7 mouse cellular contexts compared by ENCODE assay signal in genomic region chr5:19907381-19907982, GRCm38 (mm10).
DNase-seq lines count a peak whose midpoint lies in the region; ATAC-seq and TF ChIP-seq lines count a peak whose summit lies in the region.

No protein-coding gene starts in this region.

- H3K4me2 ChIP-seq in lung, embryonic 15.5 days = peak overlapping the region; percentile 61
- H3K4me2 ChIP-seq in forebrain, embryonic 11.5 days (ENCODE audit: low read depth, low read length, severe bottlenecking) = peak overlapping the region; percentile 81

- 5% methylated on average over 12 of the region's 12 CpGs for WGBS in lung, embryonic 15.5 days
- whole genome bisulfite sequencing in lung, adult 2 months = 9% methylated on average over 12 of the region's 12 CpGs
- WGBS in forebrain, embryonic 11.5 days = under 1% methylated on average over 12 of the region's 12 CpGs

- no peak for TF ChIP-seq POLR2A in lung, adult 2 months (IDR thresholded peaks at IDR 0.05; ENCODE audit: borderline replicate concordance, extremely low read depth, low read depth, low read length)

- H3K4me3 ChIP-seq in lung, embryonic 15.5 days = peak overlapping the region; percentile 30
- no peak overlapping the region for H3K4me3 ChIP-seq in lung, adult 2 months (replicated peaks; ENCODE audit: extremely low read depth, low read depth, low read length)
- H3K4me3 ChIP-seq in forebrain, embryonic 11.5 days (ENCODE audit: low read depth, low read length) = peak overlapping the region; percentile 48

- no peak overlapping the region for H3K27ac ChIP-seq in lung, embryonic 15.5 days
- H3K27ac ChIP-seq in forebrain, embryonic 11.5 days (ENCODE audit: low read depth, low read length) = no peak overlapping the region

- H3K36me3 ChIP-seq in lung, embryonic 15.5 days = no peaks in the 10 kb centered on the region
- H3K36me3 ChIP-seq in forebrain, embryonic 11.5 days (ENCODE audit: control insufficient read depth, insufficient read depth, low read length) = no peaks in the 10 kb centered on the region

- H3K4me1 ChIP-seq in lung, embryonic 15.5 days = 0 out of 2 replicates have a peak, but pooled peaks cover 6% of the 10 kb centered on the region
- H3K4me1 ChIP-seq in lung, adult 2 months (ENCODE audit: control insufficient read depth, insufficient read depth, low read length) = no peaks in the 10 kb centered on the region
- H3K4me1 ChIP-seq in forebrain, embryonic 11.5 days (replicated peaks; ENCODE audit: control insufficient read depth, insufficient read depth, low read length) = peaks cover 3% of the 10 kb centered on the region; the same call in 1 of the 2 replicates

- H3K9me3 ChIP-seq in lung, embryonic 15.5 days = no peaks in the 10 kb centered on the region
- H3K9me3 ChIP-seq in forebrain, embryonic 11.5 days (ENCODE audit: control insufficient read depth, low read length) = no peaks in the 10 kb centered on the region

- DNase-seq in lung, adult 2 months = no peak
- DNase-seq in forebrain, embryonic 11.5 days (ENCODE audit: low spot score) = peak; percentile 60
- peak; percentile 22 for DNase-seq in left cerebral cortex, postnatal 4 days
- DNase-seq in retina, postnatal 1 day = peak; percentile 61
- no peak for DNase-seq in urinary bladder, postnatal 4 days (ENCODE audit: low spot score in 2 of 2)
- no peak for DNase-seq in yolk sac, embryonic 10.5 days (ENCODE audit: low spot score)

- intact Hi-C loops in left cerebral cortex, postnatal 4 days (cut with DNase I) = loop anchor here (5.0 to 10.0 kb wide), 4 partner anchors 153 to 795 kb away; no protein-coding TSS in a partner anchor

- ATAC-seq in lung, embryonic 15.5 days (ENCODE audit: borderline replicate concordance, extremely low read depth, low FRiP score, low TSS enrichment) = no peak
- ATAC-seq in forebrain, embryonic 11.5 days (replicated peaks; ENCODE audit: low FRiP score) = peak; percentile 81

- TF ChIP-seq CTCF in lung, adult 2 months (IDR thresholded peaks at IDR 0.05; ENCODE audit: insufficient read depth, low read length) = no peak

- no peaks in the 10 kb centered on the region for H3K27me3 ChIP-seq in lung, embryonic 15.5 days
- no peaks in the 10 kb centered on the region for H3K27me3 ChIP-seq in forebrain, embryonic 11.5 days (ENCODE audit: control insufficient read depth, insufficient read depth, low read length)

- peak overlapping the region; percentile 5; the same call in 1 of the 2 replicates for H3K9ac ChIP-seq in lung, embryonic 15.5 days
- peak overlapping the region; percentile 58 for H3K9ac ChIP-seq in forebrain, embryonic 11.5 days (ENCODE audit: low read length)

Comparison
In these comparisons a context has a peak if more than half of its experiments do, and no peak if none do; other contexts are left out.
1. DNase-seq: peak in forebrain, embryonic 11.5 days (single experiment), left cerebral cortex, postnatal 4 days (single experiment) and retina, postnatal 1 day (single experiment); none in lung, adult 2 months (single experiment), urinary bladder, postnatal 4 days (0 of 2) and yolk sac, embryonic 10.5 days (single experiment).